Mouse (Mus musculus) lung, adult 2 months (tissue): Measurements from ENCODE around the gene 6430531B16Rik.

Experiments used
- CTCF ChIP-seq: fragments of 200-500 bp; IDR thresholded peaks from 2 replicates; pipeline ENCODE4 v1.5.1; 2011; ENCODE audit warnings: mild to moderate bottlenecking, low read length, control low read depth; ENCODE audit not compliant: insufficient read depth
- POLR2A ChIP-seq: fragments of 200-500 bp; IDR thresholded peaks from 2 replicates; pipeline ENCODE4 v1.6.1; 2011; ENCODE audit warnings: low read depth, mild to moderate bottlenecking, control low read depth, low read length, borderline replicate concordance; ENCODE audit errors: extremely low read depth

GRCm38 (mm10) chr7:139980778-139981177 is 2.2 kb upstream of the 6430531B16Rik start:
- TF ChIP-seq CTCF (no peak), POLR2A (no peak)
